Mouse (Mus musculus) CH12.LX (cell line): ENCODE results near the gene Fam229b. TPM values are rescaled to one million over a fixed set of nuclear protein-coding genes. Genes with fewer than 3 reads are reported as not detected.
A peak's percentile ranks its signal among the peaks of the same experiment; 100 is the strongest.

Experiments
- DNase-seq: peaks from one replicate; pipeline ENCODE4 v3.0.0-alpha.2; 2013; ENCODE audit errors: extremely low read depth
- H3K27ac ChIP-seq: 2 replicates; pipeline ENCODE4 v1.5.1; 2012; ENCODE audit warnings: low read depth, mild to moderate bottlenecking, control low read depth, moderate library complexity; ENCODE audit not compliant: insufficient read depth
- H3K27me3 ChIP-seq: replicated peaks from 2 replicates; pipeline ENCODE3; 2012; ENCODE audit warnings: inconsistent platforms
- H3K36me3 ChIP-seq, 2 experiments: replicated peaks in 1 of 2; 2 replicates each; pipeline versions ENCODE3 to v1.6.1; 2012; ENCODE audit warnings: inconsistent platforms in 1 of 2, low read length in 1 of 2, mild to moderate bottlenecking in 1 of 2, mixed read lengths in 1 of 2, moderate library complexity in 1 of 2; ENCODE audit not compliant: control insufficient read depth in 1 of 2, insufficient read depth in 1 of 2
- H3K4me1 ChIP-seq, 2 experiments: 2 replicates each; pipeline ENCODE4 v1.6.1; 2012; ENCODE audit warnings: inconsistent platforms in 1 of 2, moderate library complexity in 1 of 2; ENCODE audit not compliant: insufficient read depth in 2 of 2, control insufficient read depth in 1 of 2
- H3K4me2 ChIP-seq: 2 replicates; pipeline ENCODE4 v1.6.1; 2012; ENCODE audit warnings: low read depth, mild to moderate bottlenecking, control low read depth; ENCODE audit not compliant: poor library complexity, insufficient read depth, severe bottlenecking
- H3K4me3 ChIP-seq, 3 experiments: fragments of 150-350 bp in 1 of 3; sonication (generic) in 1 of 3; replicated peaks in 1 of 3; 2 replicates each; pipeline versions ENCODE3 to v1.5.1; 2011 to 2012; ENCODE audit warnings: low read depth in 2 of 3, low read length in 2 of 3, mild to moderate bottlenecking in 2 of 3, moderate library complexity in 2 of 3, control low read depth in 1 of 3, improper control_type of control experiment in 1 of 3, inconsistent platforms in 1 of 3, mixed read lengths in 1 of 3; ENCODE audit not compliant: poor library complexity in 1 of 3
- H3K79me2 ChIP-seq: replicated peaks from 2 replicates; pipeline ENCODE4 v1.6.1; 2012; ENCODE audit warnings: mild to moderate bottlenecking, moderate library complexity; ENCODE audit not compliant: control insufficient read depth, poor library complexity, insufficient read depth, severe bottlenecking; ENCODE audit errors: extremely low read depth
- H3K9ac ChIP-seq: 2 replicates; pipeline ENCODE4 v1.6.1; 2012; ENCODE audit warnings: low read depth, mild to moderate bottlenecking, control low read depth, moderate library complexity; ENCODE audit not compliant: insufficient read depth
- H3K9me3 ChIP-seq: replicated peaks from 2 replicates; pipeline ENCODE3; 2012; ENCODE audit warnings: low read length, inconsistent platforms, mixed read lengths
- BHLHE40 ChIP-seq: IDR thresholded peaks from 2 replicates; pipeline ENCODE4 v1.6.1; 2011; ENCODE audit warnings: mild to moderate bottlenecking, low read depth, low read length, improper control_type of control experiment
- CHD1 ChIP-seq: IDR thresholded peaks from 2 replicates; pipeline ENCODE4 v1.6.1; 2012; ENCODE audit warnings: low read depth, low read length, improper control_type of control experiment, inconsistent platforms
- CTCF ChIP-seq, 2 experiments: IDR thresholded peaks in 1 of 2; conservative IDR thresholded peaks in 1 of 2; 2 replicates each; pipeline ENCODE4 v1.5.1; 2011 to 2012; ENCODE audit warnings: low read depth in 2 of 2, low read length in 2 of 2, improper control_type of control experiment in 1 of 2, inconsistent platforms in 1 of 2, mild to moderate bottlenecking in 1 of 2, moderate library complexity in 1 of 2
- E2F4 ChIP-seq: IDR thresholded peaks from 2 replicates; pipeline ENCODE4 v1.6.1; 2011; ENCODE audit warnings: low read depth, low read length, improper control_type of control experiment; ENCODE audit not compliant: insufficient replicate concordance
- ETS1 ChIP-seq: conservative IDR thresholded peaks from 2 replicates; pipeline ENCODE4 v1.6.1; 2012; ENCODE audit warnings: low read depth, mild to moderate bottlenecking, inconsistent platforms, low read length, improper control_type of control experiment, moderate library complexity
- GABPA ChIP-seq: IDR thresholded peaks from 2 replicates; pipeline ENCODE4 v1.6.1; 2012; ENCODE audit warnings: low read depth, low read length, improper control_type of control experiment, inconsistent platforms; ENCODE audit not compliant: insufficient replicate concordance
- IRF4 ChIP-seq: IDR thresholded peaks from 2 replicates; pipeline ENCODE4 v1.6.1; 2014; ENCODE audit warnings: low read depth, mild to moderate bottlenecking, inconsistent platforms, low read length, improper control_type of control experiment
- JUN ChIP-seq: IDR thresholded peaks from 2 replicates; pipeline ENCODE4 v1.6.1; 2011; ENCODE audit warnings: low read depth, mild to moderate bottlenecking, low read length, improper control_type of control experiment, moderate library complexity; ENCODE audit not compliant: insufficient read depth
- JUND ChIP-seq: conservative IDR thresholded peaks from 2 replicates; pipeline ENCODE4 v1.6.1; 2011; ENCODE audit warnings: low read depth, low read length, improper control_type of control experiment
- KAT2A ChIP-seq: IDR thresholded peaks from 2 replicates; pipeline ENCODE4 v1.6.1; 2012; ENCODE audit warnings: low read length, improper control_type of control experiment, inconsistent platforms; ENCODE audit not compliant: insufficient replicate concordance
- MAFK ChIP-seq: IDR thresholded peaks from 2 replicates; pipeline ENCODE4 v1.6.1; 2011; ENCODE audit warnings: low read length, improper control_type of control experiment; ENCODE audit not compliant: insufficient replicate concordance
- MAX ChIP-seq: IDR thresholded peaks from 2 replicates; pipeline ENCODE4 v1.6.1; 2011; ENCODE audit warnings: low read length, improper control_type of control experiment
- MEF2A ChIP-seq: IDR thresholded peaks from 2 replicates; pipeline ENCODE4 v1.6.1; 2014; ENCODE audit warnings: low read depth, mild to moderate bottlenecking, inconsistent platforms, low read length, improper control_type of control experiment, borderline replicate concordance
- MYC ChIP-seq: IDR thresholded peaks from 2 replicates; pipeline ENCODE4 v1.6.1; 2011; ENCODE audit warnings: low read depth, mild to moderate bottlenecking, improper control_type of control experiment, low read length
- NELFE ChIP-seq: IDR thresholded peaks from 2 replicates; pipeline ENCODE4 v1.6.1; 2011; ENCODE audit warnings: low read depth, low read length, improper control_type of control experiment
- PAX5 ChIP-seq: IDR thresholded peaks from 2 replicates; pipeline ENCODE4 v1.6.1; 2012; ENCODE audit warnings: low read length, inconsistent platforms, mixed read lengths
- POLR2A ChIP-seq: IDR thresholded peaks from 2 replicates; pipeline ENCODE4 v1.6.1; 2011; ENCODE audit warnings: low read depth, mild to moderate bottlenecking, improper control_type of control experiment, low read length
- RAD21 ChIP-seq: IDR thresholded peaks from 2 replicates; pipeline ENCODE4 v1.6.1; 2011; ENCODE audit warnings: low read depth, mild to moderate bottlenecking, low read length, improper control_type of control experiment, moderate library complexity
- RCOR1 ChIP-seq: conservative IDR thresholded peaks from 2 replicates; pipeline ENCODE4 v1.6.1; 2012; ENCODE audit warnings: low read depth, mild to moderate bottlenecking, inconsistent platforms, low read length, improper control_type of control experiment
- SIN3A ChIP-seq: IDR thresholded peaks from 2 replicates; pipeline ENCODE4 v1.6.1; 2012; ENCODE audit warnings: low read length, improper control_type of control experiment, inconsistent platforms
- SMC3 ChIP-seq: IDR thresholded peaks from 2 replicates; pipeline ENCODE4 v1.6.1; 2011; ENCODE audit warnings: low read depth, low read length, improper control_type of control experiment
- TBP ChIP-seq: conservative IDR thresholded peaks from 2 replicates; pipeline ENCODE4 v1.6.1; 2011; ENCODE audit warnings: low read depth, low read length, improper control_type of control experiment
- TCF12 ChIP-seq: IDR thresholded peaks from 2 replicates; pipeline ENCODE4 v1.6.1; 2014; ENCODE audit warnings: low read depth, mild to moderate bottlenecking, inconsistent platforms, low read length, improper control_type of control experiment
- UBTF ChIP-seq: IDR thresholded peaks from 2 replicates; pipeline ENCODE4 v1.6.1; 2012; ENCODE audit warnings: low read depth, mild to moderate bottlenecking, inconsistent platforms, low read length, improper control_type of control experiment, moderate library complexity
- USF1 ChIP-seq: IDR thresholded peaks from 2 replicates; pipeline ENCODE4 v1.6.1; 2014; ENCODE audit warnings: low read depth, mild to moderate bottlenecking, inconsistent platforms, low read length, improper control_type of control experiment
- USF2 ChIP-seq: conservative IDR thresholded peaks from 2 replicates; pipeline ENCODE4 v1.6.1; 2011; ENCODE audit warnings: low read depth, low read length, improper control_type of control experiment
- ZC3H11A ChIP-seq: IDR thresholded peaks from 2 replicates; pipeline ENCODE4 v1.6.1; 2012; ENCODE audit warnings: low read depth, mild to moderate bottlenecking, inconsistent platforms, low read length, improper control_type of control experiment
- ZKSCAN1 ChIP-seq: IDR thresholded peaks from 2 replicates; pipeline ENCODE4 v1.6.1; 2012; ENCODE audit warnings: low read depth, inconsistent platforms, low read length, improper control_type of control experiment, borderline replicate concordance
- ZNF384 ChIP-seq: IDR thresholded peaks from 2 replicates; pipeline ENCODE4 v1.6.1; 2012; ENCODE audit warnings: low read depth, low read length, improper control_type of control experiment, inconsistent platforms
- dilution Hi-C: fragments of 300-500 bp; cut with MboI; formaldehyde crosslinking; loops from 2 replicates; pipeline ENCODE4 v1.14.3; 2020; ENCODE audit warnings: low sequenced_read_pairs; ENCODE audit not compliant: extremely low pct_unique_long_range_greater_than_20kb, extremely low pct_ligation_motif_present
- in situ Hi-C: fragments of 300-500 bp; cut with MboI; formaldehyde crosslinking; loops from 3 replicates; pipeline ENCODE4 v1.14.3; 2019; ENCODE audit warnings: low sequenced_read_pairs, low pct_ligation_motif_present, low pct_unique_long_range_greater_than_20kb, mixed read lengths
- polyA plus RNA-seq: library from polyadenylated mRNA; unstranded; fragments of >175 nt; gene quantifications from 2 replicates; pipeline ENCODE4 v1.2.1, GENCODE M21; 2012; ENCODE audit warnings: low read depth; ENCODE audit not compliant: insufficient read length
- total RNA-seq, 2 experiments: library from RNA; depleted of rRNA; stranded (reverse); fragments of 300-350 nt in 1 of 2; fragments of >200 nt in 1 of 2; gene quantifications; 2 replicates each; pipeline ENCODE4 v1.2.3; 2012 to 2014

Gene Fam229b
- total and polyA plus RNA-seq, 3 experiments: 6.9 to 17.3 (median 11.2) TPM

GRCm38 (mm10) chr10:39121412-39121811, 12.3 kb downstream of the Fam229b start:
- Histone ChIP-seq H3K4me2 (no peak overlapping the region), H3K9ac (no peak overlapping the region), H3K9me3 (no peaks in the 10 kb centered on the region), H3K36me3 (peaks cover 2 to 7% of the 10 kb centered on the region in 2 experiments), H3K4me1 (peaks cover 4 to 10% of the 10 kb centered on the region in 2 experiments; a peak in 3 of 4 replicates), H3K4me3 (no peak overlapping the region), H3K27me3 (no peaks in the 10 kb centered on the region), H3K27ac (no peak overlapping the region), H3K79me2 (no peaks in the 10 kb centered on the region)
- no peak for DNase-seq
- dilution Hi-C loops (no loop called here), in situ Hi-C loops (no loop called here)
- TF ChIP-seq SIN3A (no peak), USF2 (no peak), NELFE (no peak), MYC (0 out of 2 replicates have a peak, but pooled peaks have one; percentile 22), POLR2A (no peak), GABPA (no peak), ZKSCAN1 (no peak), MEF2A (no peak), BHLHE40 (no peak), JUND (no peak), CHD1 (no peak), TCF12 (no peak), E2F4 (no peak), ETS1 (no peak), ZC3H11A (no peak), IRF4 (no peak), RAD21 (peak; percentile 50), PAX5 (no peak), MAX (0 out of 2 replicates have a peak, but pooled peaks have one; percentile 23), MAFK (no peak), CTCF (conservative IDR thresholded peaks at IDR 0.05 in 1 of 2, IDR thresholded peaks at IDR 0.05 in 1 of 2; ENCODE audit: low read depth in 2 of 2, low read length in 2 of 2) (peak in 1 of 2 experiments; percentile 50; a peak in 2 of 4 replicates), JUN (no peak), UBTF (no peak)

GRCm38 (mm10) chr10:39109489-39109874, 24.2 kb downstream of the Fam229b start:
- no peaks in the 10 kb centered on the region for H3K27me3 ChIP-seq
- H3K79me2 ChIP-seq: no peaks in the 10 kb centered on the region
- dilution Hi-C loops (no loop called here), in situ Hi-C loops (no loop called here)
- no peaks in the 10 kb centered on the region for H3K9me3 ChIP-seq
- no peak for DNase-seq
- no peaks in the 10 kb centered on the region for H3K36me3 ChIP-seq
- H3K9ac ChIP-seq: no peak overlapping the region
- H3K4me2 ChIP-seq: no peak overlapping the region
- H3K27ac ChIP-seq: no peak overlapping the region
- no peak overlapping the region for H3K4me3 ChIP-seq
- H3K4me1 ChIP-seq: peaks cover 0 to 18% of the 10 kb centered on the region in 2 experiments; a peak in 2 of 4 replicates
- TF ChIP-seq JUN (no peak), USF2 (no peak), KAT2A (no peak), BHLHE40 (no peak), JUND (no peak), IRF4 (no peak), CTCF (conservative IDR thresholded peaks at IDR 0.05 in 1 of 2, IDR thresholded peaks at IDR 0.05 in 1 of 2; ENCODE audit: low read depth in 2 of 2, low read length in 2 of 2) (no peak), USF1 (no peak), TBP (no peak), UBTF (no peak), ZNF384 (no peak), MYC (no peak), ZC3H11A (no peak), SMC3 (no peak), RCOR1 (no peak), RAD21 (no peak)
